Mouse (Mus musculus): Measurements from ENCODE around the gene Ppp1r3g.

DNA sequence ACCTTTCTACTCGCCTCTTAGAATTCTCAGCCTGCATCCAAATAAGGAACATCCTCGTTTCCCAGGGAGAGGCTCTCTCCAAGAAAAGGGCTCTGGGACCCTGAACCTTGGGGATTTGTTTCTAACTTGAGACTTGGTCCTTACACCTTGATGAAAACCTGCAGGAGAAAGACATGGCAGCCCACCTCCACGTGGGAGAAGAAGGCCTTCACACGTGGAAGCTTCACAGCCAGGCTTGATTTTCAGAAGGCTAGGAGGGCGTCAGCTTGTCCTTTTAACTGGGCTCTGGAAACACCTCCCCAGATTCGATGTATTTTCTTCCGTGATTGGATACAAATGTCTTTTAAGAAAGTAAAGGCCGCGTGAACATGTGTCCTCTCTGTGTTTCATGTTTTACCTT is 11.2 kb downstream of the Ppp1r3g start:
- TF ChIP-seq CTCF (IDR thresholded peaks at IDR 0.05; ENCODE audit: borderline replicate concordance, insufficient read depth, low read length): no peak
- no peak for TF ChIP-seq POLR2A (IDR thresholded peaks at IDR 0.05; ENCODE audit: low read depth, low read length)

Data from embryonic fibroblast, embryonic 13.5 days (primary cell).